Mouse (Mus musculus) liver, embryonic 14.5 days (tissue): Measurements from ENCODE around the gene Fbxl4. TPM values are rescaled to one million over a fixed set of nuclear protein-coding genes. Genes with fewer than 3 reads are reported as not detected.
A peak's percentile ranks its signal among the peaks of the same experiment; 100 is the strongest.

Experiments used
- ATAC-seq: fragments of 200-750 bp; cut with Nextera tagmentation; 2 replicates; pipeline ENCODE4 v1.8.0; 2017; ENCODE audit warnings: moderate number of reproducible peaks, mild to moderate bottlenecking, moderate library complexity; ENCODE audit not compliant: insufficient read depth
- DNase-seq, 3 experiments: peaks; one replicate each; pipeline ENCODE4 v3.0.0-alpha.2; 2012 to 2013; ENCODE audit warnings: low read depth in 3 of 3, low spot score in 3 of 3
- H3K27ac ChIP-seq: fragments of 300-500 bp; sonication (generic); 2 replicates; pipeline ENCODE4 v1.5.1; 2014; ENCODE audit warnings: moderate library complexity, mild to moderate bottlenecking, control low read depth, inconsistent platforms
- H3K27me3 ChIP-seq: fragments of 300-500 bp; sonication (generic); 2 replicates; pipeline ENCODE4 v1.6.1; 2014; ENCODE audit warnings: mild to moderate bottlenecking, low read length, moderate library complexity; ENCODE audit not compliant: control insufficient read depth, insufficient read depth
- H3K36me3 ChIP-seq: fragments of 300-500 bp; sonication (generic); replicated peaks from 2 replicates; pipeline ENCODE4 v1.6.1; 2014; ENCODE audit warnings: low read depth; ENCODE audit not compliant: control insufficient read depth, insufficient read depth
- H3K4me1 ChIP-seq, 2 experiments: fragments of 200-500 bp in 1 of 2; fragments of 300-500 bp in 1 of 2; sonication (generic) in 1 of 2; replicated peaks; 2 replicates each; pipeline ENCODE4 v1.6.1; 2012 to 2014; ENCODE audit warnings: antibody characterized with exemption in 1 of 2, inconsistent platforms in 1 of 2, low read length in 1 of 2; ENCODE audit not compliant: control insufficient read depth in 2 of 2, insufficient read depth in 2 of 2
- H3K4me2 ChIP-seq: fragments of 300-500 bp; sonication (generic); 2 replicates; pipeline ENCODE4 v1.6.1; 2014; ENCODE audit warnings: low read depth, mild to moderate bottlenecking, control low read depth, moderate library complexity
- H3K4me3 ChIP-seq, 2 experiments: fragments of 200-500 bp in 1 of 2; fragments of 300-500 bp in 1 of 2; sonication (generic) in 1 of 2; 2 replicates each; pipeline ENCODE4 v1.5.1; 2012 to 2014; ENCODE audit warnings: low read depth in 2 of 2, low read length in 2 of 2, mild to moderate bottlenecking in 2 of 2, control low read depth in 1 of 2, inconsistent platforms in 1 of 2, moderate library complexity in 1 of 2; ENCODE audit not compliant: insufficient read depth in 1 of 2
- H3K9ac ChIP-seq: fragments of 300-500 bp; sonication (generic); replicated peaks from 2 replicates; pipeline ENCODE4 v1.6.1; 2014; ENCODE audit warnings: mild to moderate bottlenecking, control low read depth, moderate library complexity
- H3K9me3 ChIP-seq: fragments of 300-500 bp; sonication (generic); 2 replicates; pipeline ENCODE4 v1.6.1; 2016; ENCODE audit warnings: low read length, mixed read lengths; ENCODE audit not compliant: control insufficient read depth
- CTCF ChIP-seq: IDR thresholded peaks from 2 replicates; pipeline ENCODE4 v1.5.1; 2016; ENCODE audit warnings: antibody characterized with exemption, low read depth, control low read depth
- EP300 ChIP-seq: IDR thresholded peaks from 2 replicates; pipeline ENCODE4 v1.6.1; 2016; ENCODE audit warnings: antibody characterized with exemption, low read depth
- WGBS: fragments of 180-500 bp; shearing (Covaris S2); extraction: QIAGEN DNeasy Blood & Tissue Kit; methylation state at CpG from one replicate; pipeline ENCODE4 v1.1.7; 2014; ENCODE audit not compliant: insufficient replicate concordance; 5-methylcytosine and 5-hydroxymethylcytosine counted together
- polyA plus RNA-seq, 2 experiments: library from polyadenylated mRNA; depleted of rRNA in 1 of 2; stranded (reverse) in 1 of 2; unstranded in 1 of 2; fragments of >200 nt; fragmentation: Nextera tagmentation in 1 of 2; extraction: Ambion mirVana in 1 of 2; gene quantifications; 2 replicates each; pipeline versions ENCODE4 v1.2.1 to v1.2.3; 2012 to 2014

The Fbxl4 gene
- polyA plus RNA-seq, 2 experiments: 3.9 to 4.6 TPM

DNA sequence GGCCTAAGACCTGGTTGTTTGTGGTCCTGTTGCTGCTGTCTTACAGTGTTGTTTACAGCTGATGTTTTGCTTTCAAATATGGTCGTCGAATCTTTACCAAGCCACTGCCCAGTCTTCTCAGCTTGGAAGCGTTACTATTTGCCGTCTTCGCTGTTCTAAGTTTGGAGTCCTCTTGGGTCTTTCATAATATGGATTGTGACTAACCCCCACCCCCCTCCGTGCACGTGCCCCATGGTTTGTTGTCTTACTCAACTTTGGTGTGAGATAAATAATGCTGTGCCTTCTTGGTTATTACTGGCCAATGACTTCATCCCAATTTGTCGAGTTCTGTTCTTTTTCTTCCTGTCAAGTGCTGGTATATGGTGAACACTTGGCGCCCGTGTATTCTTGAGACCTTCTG lies 1.1 kb downstream of the Fbxl4 start:
- Histone ChIP-seq H3K4me1 (peaks cover 8 to 19% of the 10 kb centered on the region in 2 experiments), H3K27me3 (no peaks in the 10 kb centered on the region), H3K4me2 (peak overlapping the region; percentile 84), H3K36me3 (no peaks in the 10 kb centered on the region), H3K27ac (no peak overlapping the region), H3K9me3 (no peaks in the 10 kb centered on the region), H3K9ac (no peak overlapping the region), H3K4me3 (peak overlapping the region in 1 of 2 experiments; percentile 71; a peak in 2 of 4 replicates)
- DNase-seq: no peak
- no peak for ATAC-seq
- TF ChIP-seq EP300 (no peak), CTCF (no peak)
- WGBS: 65% methylated on average over 10 of the region's 10 CpGs

DNA sequence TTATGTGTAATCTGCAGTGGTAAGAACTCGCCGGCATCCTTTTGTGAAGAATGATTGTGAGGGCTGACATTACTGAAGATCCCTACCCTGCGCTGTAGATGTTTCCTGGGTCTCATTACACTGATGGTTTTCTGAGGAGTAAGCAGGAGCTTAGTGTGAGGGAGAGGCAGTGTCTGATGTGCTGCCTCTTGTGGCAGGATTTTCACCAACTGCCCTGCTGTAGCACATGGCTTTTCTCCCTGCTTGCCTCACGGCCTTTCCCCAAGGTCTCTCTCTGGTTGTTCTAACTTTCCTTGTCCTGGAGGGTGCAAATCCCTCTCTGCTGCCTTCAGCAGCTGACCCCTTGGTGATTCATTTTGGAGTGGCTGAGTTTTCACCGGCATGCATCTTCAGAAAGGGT lies 10.0 kb downstream of the Fbxl4 start:
- H3K9ac ChIP-seq: no peak overlapping the region
- TF ChIP-seq CTCF: peak; percentile 16; the same call in 1 of the 2 replicates
- no peak for TF ChIP-seq EP300
- H3K4me3 ChIP-seq: no peak overlapping the region
- DNase-seq (no peak), ATAC-seq (no peak)
- no peak overlapping the region for H3K27ac ChIP-seq
- H3K36me3 ChIP-seq: no peaks in the 10 kb centered on the region
- H3K4me2 ChIP-seq: no peak overlapping the region
- WGBS: 68% methylated on average over 5 of the region's 5 CpGs
- H3K9me3 ChIP-seq: no peaks in the 10 kb centered on the region
- H3K27me3 ChIP-seq: no peaks in the 10 kb centered on the region
- H3K4me1 ChIP-seq: peaks cover 0 to 2% of the 10 kb centered on the region in 2 experiments; a peak in 1 of 4 replicates

GRCm38 (mm10) chr4:22378516-22378915 lies 21.2 kb downstream of the Fbxl4 start:
- TF ChIP-seq CTCF (no peak), EP300 (no peak)
- H3K36me3 ChIP-seq: no peaks in the 10 kb centered on the region
- no peaks in the 10 kb centered on the region for H3K9me3 ChIP-seq
- DNase-seq: no peak
- no peaks in the 10 kb centered on the region for H3K4me1 ChIP-seq
- no peaks in the 10 kb centered on the region for H3K27me3 ChIP-seq
- WGBS: 29% methylated on average over 1 of the region's 1 CpGs
- no peak for ATAC-seq
- H3K27ac ChIP-seq: no peak overlapping the region
- no peak overlapping the region for H3K4me3 ChIP-seq
- H3K9ac ChIP-seq: no peak overlapping the region
- H3K4me2 ChIP-seq: no peak overlapping the region

GRCm38 (mm10) chr4:22380646-22381045 lies 23.3 kb downstream of the Fbxl4 start:
- DNase-seq (no peak), ATAC-seq (no peak)
- no peak overlapping the region for H3K4me2 ChIP-seq
- WGBS: 44% methylated on average over 6 of the region's 6 CpGs
- H3K4me3 ChIP-seq: no peak overlapping the region
- H3K4me1 ChIP-seq: no peaks in the 10 kb centered on the region
- H3K9me3 ChIP-seq: no peaks in the 10 kb centered on the region
- TF ChIP-seq EP300 (no peak), CTCF (no peak)
- H3K27me3 ChIP-seq: no peaks in the 10 kb centered on the region
- no peaks in the 10 kb centered on the region for H3K36me3 ChIP-seq
- H3K27ac ChIP-seq: no peak overlapping the region
- no peak overlapping the region for H3K9ac ChIP-seq

- Histone ChIP-seq H3K4me1 (no peaks in the 10 kb centered on the region), H3K36me3 (no peaks in the 10 kb centered on the region), H3K9ac (no peak overlapping the region), H3K4me3 (no peak overlapping the region), H3K27me3 (no peaks in the 10 kb centered on the region), H3K9me3 (no peaks in the 10 kb centered on the region), H3K27ac (no peak overlapping the region), H3K4me2 (no peak overlapping the region)
- WGBS: 20% methylated on average over 1 of the region's 1 CpGs
- TF ChIP-seq EP300 (no peak), CTCF (no peak)
- ATAC-seq (no peak), DNase-seq (no peak)
These were observed 26.4 kb downstream of the Fbxl4 start for GRCm38 (mm10) chr4:22383528-22384265.
